Mouse (Mus musculus) thymus, adult 2 months (tissue): Measurements from ENCODE around the gene Dnajc7.

ENCODE experiments used
- CTCF ChIP-seq: fragments of 200-500 bp; IDR thresholded peaks from 2 replicates; pipeline ENCODE4 v1.5.1; 2012; ENCODE audit warnings: mild to moderate bottlenecking, control low read depth, low read length, moderate library complexity, borderline replicate concordance; ENCODE audit not compliant: control insufficient read depth, poor library complexity, insufficient read depth; ENCODE audit errors: extremely low read depth
- POLR2A ChIP-seq: fragments of 200-500 bp; IDR thresholded peaks from 2 replicates; pipeline ENCODE4 v1.6.1; 2012; ENCODE audit warnings: mild to moderate bottlenecking, low read length, control low read depth, moderate library complexity; ENCODE audit not compliant: control insufficient read depth, poor library complexity, insufficient read depth; ENCODE audit errors: extremely low read depth

- TF ChIP-seq CTCF (no peak), POLR2A (no peak)
Observed at GRCm38 (mm10) chr11:100616332-100616731, 3.6 kb downstream of the Dnajc7 start.
